In genomic region chr12:80103521-80103973, GRCm38 (mm10) we compare ENCODE assay signal across 11 mouse cellular contexts. TPM values are rescaled to one million over a fixed set of nuclear protein-coding genes. Genes with fewer than 3 reads are reported as not detected.
DNase-seq lines count a peak whose midpoint lies in the region; ATAC-seq lines count a peak whose summit lies in the region.
"Had no signal": no experiment of that assay in that cellular context is flagged by ENCODE, and none has a peak within 500 bp of the region (broad histone marks: within the 10 kb centered on the region; RNA-seq: fewer than 3 reads in every experiment).

No protein-coding gene starts in this region.

- intact Hi-C loops in heart, postnatal 14 days (cut with DNase I), result loop anchor here (2.0 kb wide), 1 partner anchor 173 kb away; no protein-coding TSS in a partner anchor

- WGBS in heart, embryonic 15.5 days, result 46% methylated on average over 5 of the region's 5 CpGs
- WGBS in liver, embryonic 13.5 days (ENCODE audit: insufficient replicate concordance), result 58% methylated on average over 5 of the region's 5 CpGs
- WGBS in stomach, embryonic 16.5 days, result 21% methylated on average over 5 of the region's 5 CpGs
- WGBS in hindbrain, embryonic 12.5 days, result 58% methylated on average over 5 of the region's 5 CpGs
- WGBS in hindbrain, embryonic 14.5 days, result 72% methylated on average over 5 of the region's 5 CpGs

- DNase-seq in heart, postnatal 14 days, result no peak
- DNase-seq in kidney, adult 9 months, result peak; percentile 98
- DNase-seq in liver, embryonic 13.5 days, result no peak
- DNase-seq in frontal cortex, postnatal 10 days (ENCODE audit: low spot score in 2 of 2), result no peak
- no peak for DNase-seq in hindbrain, embryonic 14.5 days (ENCODE audit: low spot score)
- DNase-seq: adrenal gland, postnatal 25 days; spleen, adult 18-20 months had no signal

- peak overlapping the region; percentile 31 for H3K27ac ChIP-seq in heart, embryonic 15.5 days
- peak overlapping the region; percentile 66 for H3K27ac ChIP-seq in liver, embryonic 13.5 days
- peak overlapping the region; percentile 91 for H3K27ac ChIP-seq in stomach, embryonic 16.5 days (ENCODE audit: low read length)
- H3K27ac ChIP-seq in hindbrain, embryonic 12.5 days, result no peak overlapping the region
- H3K27ac ChIP-seq in hindbrain, embryonic 14.5 days, result no peak overlapping the region

- no peaks in the 10 kb centered on the region for H3K9me3 ChIP-seq in heart, embryonic 15.5 days (replicated peaks)
- no peaks in the 10 kb centered on the region for H3K9me3 ChIP-seq in liver, embryonic 13.5 days (replicated peaks)
- H3K9me3 ChIP-seq in stomach, embryonic 16.5 days (replicated peaks; ENCODE audit: control insufficient read depth, low read length), result no peaks in the 10 kb centered on the region
- no peaks in the 10 kb centered on the region for H3K9me3 ChIP-seq in hindbrain, embryonic 12.5 days (replicated peaks)
- H3K9me3 ChIP-seq in hindbrain, embryonic 14.5 days (ENCODE audit: control insufficient read depth, low read length), result no peaks in the 10 kb centered on the region
- H3K9me3 ChIP-seq: heart, embryonic 12.5 days had no signal

- no peaks in the 10 kb centered on the region for H3K27me3 ChIP-seq in heart, embryonic 15.5 days
- no peaks in the 10 kb centered on the region for H3K27me3 ChIP-seq in liver, embryonic 13.5 days
- H3K27me3 ChIP-seq in stomach, embryonic 16.5 days (ENCODE audit: control insufficient read depth, insufficient read depth, low read length), result no peaks in the 10 kb centered on the region
- no peaks in the 10 kb centered on the region for H3K27me3 ChIP-seq in hindbrain, embryonic 12.5 days
- H3K27me3 ChIP-seq in hindbrain, embryonic 14.5 days (ENCODE audit: control insufficient read depth, insufficient read depth, low read length), result no peaks in the 10 kb centered on the region
- H3K27me3 ChIP-seq: heart, embryonic 12.5 days had no signal

- no peak overlapping the region for H3K9ac ChIP-seq in heart, embryonic 15.5 days
- no peak overlapping the region for H3K9ac ChIP-seq in liver, embryonic 13.5 days
- H3K9ac ChIP-seq in stomach, embryonic 16.5 days (ENCODE audit: low read length), result peak overlapping the region; percentile 8; the same call in 1 of the 2 replicates
- no peak overlapping the region for H3K9ac ChIP-seq in hindbrain, embryonic 12.5 days
- H3K9ac ChIP-seq in hindbrain, embryonic 14.5 days, result no peak overlapping the region
- H3K9ac ChIP-seq: heart, embryonic 12.5 days had no signal

- 0 out of 2 replicates have a peak, but pooled peaks have one; percentile 33 for ATAC-seq in heart, embryonic 15.5 days (replicated peaks; ENCODE audit: insufficient number of reproducible peaks, insufficient read depth, low FRiP score, low read depth)
- ATAC-seq in liver, embryonic 13.5 days (ENCODE audit: low read depth), result peak; percentile 79
- ATAC-seq in stomach, embryonic 16.5 days (ENCODE audit: insufficient read depth, low FRiP score), result peak; percentile 88
- no peak for ATAC-seq in hindbrain, embryonic 12.5 days (ENCODE audit: low FRiP score)
- ATAC-seq in hindbrain, embryonic 14.5 days (ENCODE audit: low FRiP score), result no peak

- H3K4me2 ChIP-seq in heart, embryonic 15.5 days, result no peak overlapping the region
- H3K4me2 ChIP-seq in liver, embryonic 13.5 days, result peak overlapping the region; percentile 35
- peak overlapping the region; percentile 37; the same call in 1 of the 2 replicates for H3K4me2 ChIP-seq in stomach, embryonic 16.5 days (ENCODE audit: low read depth, low read length)
- H3K4me2 ChIP-seq in hindbrain, embryonic 12.5 days (replicated peaks), result no peak overlapping the region
- H3K4me2 ChIP-seq in hindbrain, embryonic 14.5 days (replicated peaks), result no peak overlapping the region
- H3K4me2 ChIP-seq: heart, embryonic 12.5 days had no signal

- H3K4me3 ChIP-seq in heart, embryonic 15.5 days, result no peak overlapping the region
- no peak overlapping the region for H3K4me3 ChIP-seq in liver, embryonic 13.5 days (replicated peaks)
- peak overlapping the region; percentile 14 for H3K4me3 ChIP-seq in stomach, embryonic 16.5 days (replicated peaks; ENCODE audit: low read length)
- H3K4me3 ChIP-seq in hindbrain, embryonic 12.5 days, result no peak overlapping the region
- no peak overlapping the region for H3K4me3 ChIP-seq in hindbrain, embryonic 14.5 days (replicated peaks; ENCODE audit: low read length)
- H3K4me3 ChIP-seq: heart, embryonic 12.5 days had no signal

- peaks cover 10% of the 10 kb centered on the region for H3K4me1 ChIP-seq in heart, embryonic 15.5 days (replicated peaks)
- H3K4me1 ChIP-seq in liver, embryonic 13.5 days (replicated peaks), result no peaks in the 10 kb centered on the region; the same call in none of the 2 replicates
- H3K4me1 ChIP-seq in stomach, embryonic 16.5 days (ENCODE audit: control insufficient read depth, insufficient read depth, low read length), result peaks cover 6% of the 10 kb centered on the region
- H3K4me1 ChIP-seq in hindbrain, embryonic 12.5 days, result no peaks in the 10 kb centered on the region
- no peaks in the 10 kb centered on the region for H3K4me1 ChIP-seq in hindbrain, embryonic 14.5 days (replicated peaks; ENCODE audit: control insufficient read depth, insufficient read depth, low read length)

- peaks cover 11% of the 10 kb centered on the region for H3K36me3 ChIP-seq in heart, embryonic 15.5 days
- H3K36me3 ChIP-seq in liver, embryonic 13.5 days, result peaks cover 10% of the 10 kb centered on the region
- H3K36me3 ChIP-seq in stomach, embryonic 16.5 days (ENCODE audit: control insufficient read depth, insufficient read depth, low read length), result peaks cover 9% of the 10 kb centered on the region
- H3K36me3 ChIP-seq in hindbrain, embryonic 12.5 days, result peaks cover 5% of the 10 kb centered on the region
- H3K36me3 ChIP-seq in hindbrain, embryonic 14.5 days (replicated peaks; ENCODE audit: control insufficient read depth, insufficient read depth), result no peaks in the 10 kb centered on the region

RNA-seq across cellular contexts. Expression of gene Zfp36l1, which starts 9.3 kb away (rescaled TPM):
- 94.7 and 107 TPM in 2 replicates for polyA plus RNA-seq in heart, embryonic 15.5 days (2015; fragmentation: Nextera tagmentation; extraction: Ambion mirVana)
- total RNA-seq in heart, postnatal 14 days (2021), result 10 to 100 TPM; 97.5 to 98.7 TPM
- 18.3 and 20.7 TPM in 2 replicates for polyA plus RNA-seq in liver, embryonic 13.5 days (2015; fragmentation: Nextera tagmentation; extraction: Ambion mirVana)
- 137 and 140 TPM in 2 replicates for polyA plus RNA-seq in stomach, embryonic 16.5 days (2015; fragmentation: Nextera tagmentation; extraction: Ambion mirVana)
- 87.2 and 92.3 TPM in 2 replicates for polyA plus RNA-seq in hindbrain, embryonic 12.5 days (2016; fragmentation: Nextera tagmentation; extraction: Ambion mirVana)
- 47.7 and 48.8 TPM in 2 replicates for polyA plus RNA-seq in hindbrain, embryonic 14.5 days (2014; fragmentation: Nextera tagmentation; extraction: Ambion mirVana)

Comparison
In these comparisons a context has a peak if more than half of its experiments do, and no peak if none do; other contexts are left out.
1. ATAC-seq: peak in heart, embryonic 15.5 days (single experiment), liver, embryonic 13.5 days (single experiment) and stomach, embryonic 16.5 days (single experiment); none in hindbrain, embryonic 12.5 days (single experiment) and hindbrain, embryonic 14.5 days (single experiment).
2. H3K27ac ChIP-seq: peak in heart, embryonic 15.5 days (single experiment), liver, embryonic 13.5 days (single experiment) and stomach, embryonic 16.5 days (single experiment); none in hindbrain, embryonic 12.5 days (single experiment) and hindbrain, embryonic 14.5 days (single experiment).
3. H3K4me2 ChIP-seq: peak in liver, embryonic 13.5 days (single experiment) and stomach, embryonic 16.5 days (single experiment); none in heart, embryonic 15.5 days (single experiment), hindbrain, embryonic 12.5 days (single experiment) and hindbrain, embryonic 14.5 days (single experiment).